10 mouse cellular contexts compared by ENCODE assay signal in the genomic region with DNA sequence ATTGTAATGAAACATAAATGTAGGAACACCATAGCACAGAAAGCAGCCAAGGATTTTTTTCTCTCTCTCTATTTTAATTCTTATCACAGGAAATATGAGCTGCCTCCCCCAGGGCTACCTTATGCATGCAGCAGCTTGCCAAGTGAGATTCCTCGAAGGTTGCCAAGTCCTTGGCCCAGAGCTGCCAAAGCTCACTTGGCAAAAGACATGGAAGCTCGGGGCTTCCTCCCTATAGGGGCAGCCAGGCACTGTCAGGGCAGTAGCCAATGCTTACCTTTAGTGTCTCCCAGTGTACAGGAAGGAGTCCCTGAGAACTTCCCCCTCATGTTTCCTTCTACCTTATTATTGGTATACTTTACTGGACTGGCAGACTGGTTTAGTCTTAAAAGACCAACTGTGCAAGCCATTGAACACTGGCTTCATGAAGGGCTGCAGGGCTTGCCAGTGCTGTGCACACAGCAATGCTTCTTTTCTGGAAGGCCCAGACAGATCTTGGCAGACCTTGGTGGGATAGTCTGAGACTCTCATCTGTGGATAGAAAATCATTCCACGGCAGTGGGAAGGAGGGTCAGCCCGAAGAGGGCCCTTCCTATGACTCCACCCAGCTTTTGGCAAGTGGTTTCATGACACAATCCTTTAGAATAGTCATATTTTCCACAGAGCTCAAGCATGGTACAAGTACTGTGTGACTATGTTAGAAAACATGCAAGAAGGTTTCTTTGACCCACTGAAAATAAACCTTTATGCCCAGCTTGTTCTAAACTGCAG. TPM values are rescaled to one million over a fixed set of nuclear protein-coding genes. Genes with fewer than 3 reads are reported as not detected.
DNase-seq lines count a peak whose midpoint lies in the region; ATAC-seq lines count a peak whose summit lies in the region.
"Had no signal": no experiment of that assay in that cellular context is flagged by ENCODE, and none has a peak within 500 bp of the region (broad histone marks: within the 10 kb centered on the region; RNA-seq: fewer than 3 reads in every experiment).

No protein-coding gene starts in this region.

- H3K4me1 ChIP-seq in heart, embryonic 14.5 days (ENCODE audit: control insufficient read depth in 2 of 2, insufficient read depth in 2 of 2, low read length in 2 of 2): peaks cover 10 to 28% of the 10 kb centered on the region in 2 experiments

- no peaks in the 10 kb centered on the region for H3K9me3 ChIP-seq in heart, embryonic 14.5 days (ENCODE audit: control insufficient read depth, low read length)
- H3K9me3 ChIP-seq: G1E; megakaryocyte, embryonic 14.5 days had no signal

- no peak overlapping the region; the same call in 1 of the 2 replicates for H3K9ac ChIP-seq in heart, embryonic 14.5 days (ENCODE audit: low read length)

- no peak overlapping the region for H3K4me3 ChIP-seq in heart, embryonic 14.5 days (ENCODE audit: control insufficient read depth in 1 of 2, insufficient read depth in 1 of 2, low read depth in 1 of 2, low read length in 2 of 2)
- H3K4me3 ChIP-seq: megakaryocyte, embryonic 14.5 days had no signal

- 0 out of 2 replicates have a peak, but pooled peaks have one; percentile 31 for ATAC-seq in heart, embryonic 14.5 days (ENCODE audit: insufficient number of reproducible peaks, insufficient read depth, low FRiP score, low read depth)
- ATAC-seq in monocyte, adult 5-6 weeks (replicated peaks; ENCODE audit: insufficient number of reproducible peaks, low FRiP score, low TSS enrichment, poor library complexity, severe bottlenecking): no peak

- H3K27ac ChIP-seq in heart, embryonic 14.5 days (replicated peaks in 1 of 2; ENCODE audit: control insufficient read depth in 1 of 2, insufficient read depth in 1 of 2, low read depth in 2 of 2, low read length in 2 of 2): peak overlapping the region; percentile 4 to 55

- DNase-seq in heart, adult 11 months: peak; percentile 97
- DNase-seq in heart, postnatal 25 days (ENCODE audit: low spot score): no peak
- peak; percentile 61 for DNase-seq in 3134 (ENCODE audit: extremely low read depth, insufficient read length, low spot score)
- DNase-seq in cerebellum, adult 11 months: peak; percentile 79
- DNase-seq in thymus, postnatal 4 days: no peak
- DNase-seq in thymus, postnatal 25 days: no peak

- H3K27me3 ChIP-seq in heart, embryonic 14.5 days (ENCODE audit: control insufficient read depth, insufficient read depth, low read length): no peaks in the 10 kb centered on the region
- H3K27me3 ChIP-seq: megakaryocyte, embryonic 14.5 days had no signal

- 49% methylated on average over 4 of the region's 4 CpGs for WGBS in heart, embryonic 14.5 days

- intact Hi-C loops in heart, postnatal 25 days (cut with DNase I): no loop called here

- H3K4me2 ChIP-seq in heart, embryonic 14.5 days (ENCODE audit: low read length): no peak overlapping the region

- no peaks in the 10 kb centered on the region for H3K36me3 ChIP-seq in heart, embryonic 14.5 days (ENCODE audit: control insufficient read depth, insufficient read depth, low read length)

RNA-seq across cellular contexts. Expression of a gene that starts 53.0 kb away (rescaled TPM):
- total RNA-seq in heart, postnatal 25 days (2021): 1 to 10 TPM; 8.2 to 8.5 TPM
- 2.3 and 2.6 TPM in 2 replicates for polyA plus RNA-seq in heart, embryonic 14.5 days (2014; fragmentation: Nextera tagmentation; extraction: Ambion mirVana)
- total RNA-seq in monocyte, adult 5-6 weeks (2017): 40.5 to 52.4 TPM (median 42.4 TPM) in 3 replicates

Comparison
In these comparisons a context has a peak if more than half of its experiments do, and no peak if none do; other contexts are left out.
1. DNase-seq: peak in heart, adult 11 months (single experiment), 3134 (single experiment) and cerebellum, adult 11 months (single experiment); none in heart, postnatal 25 days (single experiment), thymus, postnatal 4 days (single experiment) and thymus, postnatal 25 days (single experiment).